Mouse (Mus musculus) embryonic facial prominence, embryonic 14.5 days (tissue): Measurements from ENCODE around the gene Slc24a4. TPM values are rescaled to one million over a fixed set of nuclear protein-coding genes. Genes with fewer than 3 reads are reported as not detected.

Experiments
- polyA plus RNA-seq: library from polyadenylated mRNA; unstranded; fragments of >200 nt; fragmentation: Nextera tagmentation; extraction: Ambion mirVana; gene quantifications from 2 replicates; pipeline ENCODE4 v1.2.1, GENCODE M21; 2014

Gene Slc24a4
- polyA plus RNA-seq, 1 experiment from 2014 or later: 0.65 TPM

Other genes starting within 250 kb of the Slc24a4 start
- gene Trip11, start 215.5 kb upstream of the Slc24a4 start, polyA plus RNA-seq: 22.2 and 26.0 TPM in 2 replicates
- 11.3 and 13.2 TPM in 2 replicates for gene Atxn3, start 170.5 kb upstream of the Slc24a4 start, polyA plus RNA-seq
- 27.3 and 29.2 TPM in 2 replicates for gene Cpsf2, start 152.7 kb upstream of the Slc24a4 start, polyA plus RNA-seq
- gene Rin3, start 154.3 kb downstream of the Slc24a4 start, polyA plus RNA-seq: 11.0 and 12.5 TPM in 2 replicates